Mouse (Mus musculus) myocyte (in vitro differentiated cells): ENCODE measurements around the gene Pigu.

Experiments
- E2F4 ChIP-seq: IDR thresholded peaks from one replicate; pipeline ENCODE4 v1.6.1; 2011; ENCODE audit warnings: mild to moderate bottlenecking, control low read depth, moderate library complexity; ENCODE audit not compliant: insufficient read depth
- MAX ChIP-seq: IDR thresholded peaks from one replicate; pipeline ENCODE4 v1.6.1; 2011; ENCODE audit warnings: low read depth, mild to moderate bottlenecking, control low read depth
- MYOG ChIP-seq, 3 experiments: IDR thresholded peaks; one replicate each; pipeline ENCODE4 v1.6.1; 2011; ENCODE audit warnings: control low read depth in 2 of 3, low read depth in 2 of 3, mild to moderate bottlenecking in 2 of 3; ENCODE audit not compliant: insufficient read length in 2 of 3, control insufficient read depth in 1 of 3, insufficient read depth in 1 of 3
- POLR2A ChIP-seq: IDR thresholded peaks from one replicate; pipeline ENCODE4 v1.6.1; 2011; ENCODE audit warnings: low read depth, mild to moderate bottlenecking, control low read depth, moderate library complexity; ENCODE audit not compliant: insufficient read length
- POLR2AphosphoS2 ChIP-seq: IDR thresholded peaks from one replicate; pipeline ENCODE4 v1.6.1; 2011; ENCODE audit warnings: low read depth, control low read depth; ENCODE audit not compliant: insufficient read length
- USF1 ChIP-seq: IDR thresholded peaks from one replicate; pipeline ENCODE4 v1.6.1; 2011; ENCODE audit warnings: low read depth, mild to moderate bottlenecking, control low read depth, moderate library complexity

DNA sequence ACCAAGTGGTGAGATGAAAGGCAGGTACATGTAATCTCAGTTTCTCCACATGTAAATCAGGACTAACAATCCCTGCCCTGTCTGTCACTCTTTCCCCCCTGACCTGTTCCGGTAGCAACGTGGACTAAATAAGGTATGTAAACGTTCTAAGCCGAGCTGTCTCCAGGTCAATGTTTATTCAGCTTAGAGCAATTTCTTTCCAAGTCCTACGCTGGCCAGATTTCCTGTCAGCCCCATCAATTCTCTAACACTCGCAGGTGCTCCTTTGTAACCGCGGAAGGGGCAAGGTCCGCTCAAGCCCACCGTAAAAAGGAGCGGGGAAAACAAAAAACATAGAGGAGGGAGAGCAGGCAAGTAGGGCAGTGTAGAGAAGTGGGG lies 23.8 kb upstream of the Pigu start:
- TF ChIP-seq E2F4 (no peak), POLR2A (no peak), POLR2AphosphoS2 (no peak), MAX (no peak), MYOG (IDR thresholded peaks at IDR 0.05; ENCODE audit: control insufficient read depth in 1 of 3, insufficient read depth in 1 of 3, insufficient read length in 2 of 3, low read depth in 2 of 3) (no peak), USF1 (no peak)
